Mouse (Mus musculus): ENCODE results near the gene Car10. TPM values are rescaled to one million over a fixed set of nuclear protein-coding genes. Genes with fewer than 3 reads are reported as not detected.

Car10 gene
- polyA plus RNA-seq, 1 experiment from 2014 or later: 5.8 TPM

- no peaks in the 10 kb centered on the region for H3K27me3 ChIP-seq (ENCODE audit: control insufficient read depth, insufficient read depth, low read length)
- no peaks in the 10 kb centered on the region for H3K36me3 ChIP-seq (ENCODE audit: control insufficient read depth, insufficient read depth, low read length)
- H3K27ac ChIP-seq (ENCODE audit: low read depth, low read length): no peak overlapping the region
- ATAC-seq (ENCODE audit: low FRiP score): no peak
- H3K4me2 ChIP-seq (replicated peaks; ENCODE audit: low read depth, low read length): no peak overlapping the region
- whole genome bisulfite sequencing: 88% methylated on average over 6 of the region's 6 CpGs
- no peak for DNase-seq (ENCODE audit: low spot score)
- no peak overlapping the region for H3K4me3 ChIP-seq (ENCODE audit: low read depth, low read length)
- H3K9me3 ChIP-seq (ENCODE audit: control insufficient read depth, low read length): no peaks in the 10 kb centered on the region
- H3K4me1 ChIP-seq (replicated peaks; ENCODE audit: control insufficient read depth, insufficient read depth, low read length): no peaks in the 10 kb centered on the region
- H3K9ac ChIP-seq (ENCODE audit: low read depth, low read length): no peak overlapping the region
Observed at GRCm38 (mm10) chr11:93536244-93536643, 438.4 kb downstream of the Car10 start.

- Histone ChIP-seq H3K27ac (ENCODE audit: low read depth, low read length) (peak overlapping the region; percentile 31; the same call in 1 of the 2 replicates), H3K27me3 (ENCODE audit: control insufficient read depth, insufficient read depth, low read length) (no peaks in the 10 kb centered on the region), H3K4me3 (ENCODE audit: low read depth, low read length) (no peak overlapping the region), H3K4me1 (replicated peaks; ENCODE audit: control insufficient read depth, insufficient read depth, low read length) (no peaks in the 10 kb centered on the region), H3K9ac (ENCODE audit: low read depth, low read length) (no peak overlapping the region), H3K36me3 (ENCODE audit: control insufficient read depth, insufficient read depth, low read length) (no peaks in the 10 kb centered on the region), H3K9me3 (ENCODE audit: control insufficient read depth, low read length) (no peaks in the 10 kb centered on the region), H3K4me2 (replicated peaks; ENCODE audit: low read depth, low read length) (no peak overlapping the region)
- ATAC-seq (ENCODE audit: low FRiP score) (peak; percentile 70), DNase-seq (ENCODE audit: low spot score) (peak; percentile 3)
- WGBS: 56% methylated on average over 5 of the region's 5 CpGs
Observed at GRCm38 (mm10) chr11:93548904-93549303, 451.1 kb downstream of the Car10 start.

DNA sequence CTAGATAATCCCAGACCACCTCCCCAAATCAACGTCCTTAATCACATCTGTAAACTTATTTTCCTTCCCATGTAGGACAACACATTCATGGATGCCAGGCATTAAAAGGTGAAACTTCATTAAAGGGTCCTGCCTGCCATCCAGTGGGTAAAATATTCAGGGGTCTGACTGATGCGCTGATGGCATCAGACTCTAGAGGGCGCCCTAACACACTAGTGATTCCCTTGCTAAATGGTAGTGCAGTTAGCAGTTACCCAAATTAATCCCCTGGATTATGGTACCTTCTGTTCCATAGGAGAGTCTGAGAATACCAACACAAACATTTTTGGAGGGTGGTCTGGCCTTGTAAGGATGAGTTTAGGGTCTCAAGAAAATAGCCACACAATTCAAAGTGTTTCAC is 453.1 kb downstream of the Car10 start:
- Histone ChIP-seq H3K36me3 (ENCODE audit: control insufficient read depth, insufficient read depth, low read length) (no peaks in the 10 kb centered on the region), H3K4me3 (ENCODE audit: low read depth, low read length) (no peak overlapping the region), H3K27me3 (ENCODE audit: control insufficient read depth, insufficient read depth, low read length) (no peaks in the 10 kb centered on the region), H3K4me2 (replicated peaks; ENCODE audit: low read depth, low read length) (no peak overlapping the region), H3K9me3 (ENCODE audit: control insufficient read depth, low read length) (no peaks in the 10 kb centered on the region), H3K9ac (ENCODE audit: low read depth, low read length) (no peak overlapping the region), H3K27ac (ENCODE audit: low read depth, low read length) (no peak overlapping the region), H3K4me1 (replicated peaks; ENCODE audit: control insufficient read depth, insufficient read depth, low read length) (no peaks in the 10 kb centered on the region)
- 7% methylated on average over 3 of the region's 3 CpGs for WGBS
- ATAC-seq (ENCODE audit: low FRiP score): no peak
- DNase-seq (ENCODE audit: low spot score): peak; percentile 72

GRCm38 (mm10) chr11:93559118-93559517 is 461.3 kb downstream of the Car10 start:
- Histone ChIP-seq H3K4me1 (replicated peaks; ENCODE audit: control insufficient read depth, insufficient read depth, low read length) (no peaks in the 10 kb centered on the region), H3K4me3 (ENCODE audit: low read depth, low read length) (no peak overlapping the region), H3K9me3 (ENCODE audit: control insufficient read depth, low read length) (no peaks in the 10 kb centered on the region), H3K27ac (ENCODE audit: low read depth, low read length) (no peak overlapping the region), H3K4me2 (replicated peaks; ENCODE audit: low read depth, low read length) (no peak overlapping the region), H3K9ac (ENCODE audit: low read depth, low read length) (no peak overlapping the region), H3K27me3 (ENCODE audit: control insufficient read depth, insufficient read depth, low read length) (no peaks in the 10 kb centered on the region), H3K36me3 (ENCODE audit: control insufficient read depth, insufficient read depth, low read length) (no peaks in the 10 kb centered on the region)
- DNase-seq (ENCODE audit: low spot score) (no peak), ATAC-seq (ENCODE audit: low FRiP score) (no peak)
- 91% methylated on average over 3 of the region's 3 CpGs for WGBS

GRCm38 (mm10) chr11:93560570-93560969 is 462.7 kb downstream of the Car10 start:
- no peak for ATAC-seq (ENCODE audit: low FRiP score)
- no peak overlapping the region for H3K4me2 ChIP-seq (replicated peaks; ENCODE audit: low read depth, low read length)
- H3K4me1 ChIP-seq (replicated peaks; ENCODE audit: control insufficient read depth, insufficient read depth, low read length): no peaks in the 10 kb centered on the region
- no peak for DNase-seq (ENCODE audit: low spot score)
- WGBS: 84% methylated on average over 7 of the region's 7 CpGs
- no peak overlapping the region for H3K4me3 ChIP-seq (ENCODE audit: low read depth, low read length)
- H3K27ac ChIP-seq (ENCODE audit: low read depth, low read length): no peak overlapping the region
- no peaks in the 10 kb centered on the region for H3K9me3 ChIP-seq (ENCODE audit: control insufficient read depth, low read length)
- H3K27me3 ChIP-seq (ENCODE audit: control insufficient read depth, insufficient read depth, low read length): no peaks in the 10 kb centered on the region
- no peaks in the 10 kb centered on the region for H3K36me3 ChIP-seq (ENCODE audit: control insufficient read depth, insufficient read depth, low read length)
- no peak overlapping the region for H3K9ac ChIP-seq (ENCODE audit: low read depth, low read length)

- H3K4me2 ChIP-seq (replicated peaks; ENCODE audit: low read depth, low read length): no peak overlapping the region
- DNase-seq (ENCODE audit: low spot score) (no peak), ATAC-seq (ENCODE audit: low FRiP score) (no peak)
- no peak overlapping the region for H3K4me3 ChIP-seq (ENCODE audit: low read depth, low read length)
- H3K9ac ChIP-seq (ENCODE audit: low read depth, low read length): no peak overlapping the region
- H3K9me3 ChIP-seq (ENCODE audit: control insufficient read depth, low read length): no peaks in the 10 kb centered on the region
- H3K4me1 ChIP-seq (replicated peaks; ENCODE audit: control insufficient read depth, insufficient read depth, low read length): no peaks in the 10 kb centered on the region
- H3K36me3 ChIP-seq (ENCODE audit: control insufficient read depth, insufficient read depth, low read length): no peaks in the 10 kb centered on the region
- H3K27ac ChIP-seq (ENCODE audit: low read depth, low read length): no peak overlapping the region
- H3K27me3 ChIP-seq (ENCODE audit: control insufficient read depth, insufficient read depth, low read length): no peaks in the 10 kb centered on the region
Observed at GRCm38 (mm10) chr11:93562330-93562865, 464.6 kb downstream of the Car10 start.

- 80% methylated on average over 3 of the region's 3 CpGs for WGBS
- no peak overlapping the region for H3K4me2 ChIP-seq (replicated peaks; ENCODE audit: low read depth, low read length)
- H3K36me3 ChIP-seq (ENCODE audit: control insufficient read depth, insufficient read depth, low read length): no peaks in the 10 kb centered on the region
- no peak for ATAC-seq (ENCODE audit: low FRiP score)
- no peaks in the 10 kb centered on the region for H3K27me3 ChIP-seq (ENCODE audit: control insufficient read depth, insufficient read depth, low read length)
- H3K9ac ChIP-seq (ENCODE audit: low read depth, low read length): no peak overlapping the region
- H3K27ac ChIP-seq (ENCODE audit: low read depth, low read length): no peak overlapping the region
- no peak for DNase-seq (ENCODE audit: low spot score)
- H3K4me1 ChIP-seq (replicated peaks; ENCODE audit: control insufficient read depth, insufficient read depth, low read length): no peaks in the 10 kb centered on the region
- H3K9me3 ChIP-seq (ENCODE audit: control insufficient read depth, low read length): no peaks in the 10 kb centered on the region
- H3K4me3 ChIP-seq (ENCODE audit: low read depth, low read length): no peak overlapping the region
Observed at GRCm38 (mm10) chr11:93565756-93566155, 467.9 kb downstream of the Car10 start.

GRCm38 (mm10) chr11:93571917-93572641 is 474.3 kb downstream of the Car10 start:
- DNase-seq (ENCODE audit: low spot score): no peak

GRCm38 (mm10) chr11:93577441-93577840 is 479.6 kb downstream of the Car10 start:
- no peaks in the 10 kb centered on the region for H3K4me1 ChIP-seq (replicated peaks; ENCODE audit: control insufficient read depth, insufficient read depth, low read length)
- ATAC-seq (ENCODE audit: low FRiP score) (no peak), DNase-seq (ENCODE audit: low spot score) (no peak)
- no peaks in the 10 kb centered on the region for H3K36me3 ChIP-seq (ENCODE audit: control insufficient read depth, insufficient read depth, low read length)
- no peak overlapping the region for H3K4me3 ChIP-seq (ENCODE audit: low read depth, low read length)
- H3K27ac ChIP-seq (ENCODE audit: low read depth, low read length): no peak overlapping the region
- H3K27me3 ChIP-seq (ENCODE audit: control insufficient read depth, insufficient read depth, low read length): no peaks in the 10 kb centered on the region
- H3K9me3 ChIP-seq (ENCODE audit: control insufficient read depth, low read length): no peaks in the 10 kb centered on the region
- H3K4me2 ChIP-seq (replicated peaks; ENCODE audit: low read depth, low read length): no peak overlapping the region
- no peak overlapping the region for H3K9ac ChIP-seq (ENCODE audit: low read depth, low read length)
- 94% methylated on average over 2 of the region's 2 CpGs for WGBS

More at GRCm38 (mm10) chr11:93571917-93572641, 474.3 kb downstream of the Car10 start:
- Histone ChIP-seq H3K4me1 (replicated peaks; ENCODE audit: control insufficient read depth, insufficient read depth, low read length) (no peaks in the 10 kb centered on the region), H3K9ac (ENCODE audit: low read depth, low read length) (no peak overlapping the region), H3K27ac (ENCODE audit: low read depth, low read length) (no peak overlapping the region), H3K4me2 (replicated peaks; ENCODE audit: low read depth, low read length) (no peak overlapping the region), H3K4me3 (ENCODE audit: low read depth, low read length) (no peak overlapping the region), H3K36me3 (ENCODE audit: control insufficient read depth, insufficient read depth, low read length) (no peaks in the 10 kb centered on the region), H3K9me3 (ENCODE audit: control insufficient read depth, low read length) (no peaks in the 10 kb centered on the region), H3K27me3 (ENCODE audit: control insufficient read depth, insufficient read depth, low read length) (no peaks in the 10 kb centered on the region)
- WGBS: 83% methylated on average over 11 of the region's 11 CpGs
- no peak for ATAC-seq (ENCODE audit: low FRiP score)

All from hindbrain, embryonic 11.5 days (tissue).